Mouse (Mus musculus) small intestine, adult 2 months (tissue): ENCODE results near the gene Nup107.

Experiments
- CTCF ChIP-seq: fragments of 200-500 bp; IDR thresholded peaks from 2 replicates; pipeline ENCODE4 v1.5.1; 2012; ENCODE audit warnings: low read depth, mild to moderate bottlenecking, control low read depth, inconsistent platforms, low read length, moderate library complexity, mixed read lengths; ENCODE audit not compliant: insufficient replicate concordance, insufficient read length; ENCODE audit errors: extremely low read depth
- POLR2A ChIP-seq: fragments of 200-500 bp; IDR thresholded peaks from 2 replicates; pipeline ENCODE4 v1.6.1; 2012; ENCODE audit warnings: low read depth, mild to moderate bottlenecking, control low read depth, inconsistent platforms, low read length, moderate library complexity

GRCm38 (mm10) chr10:117763588-117764190 lies 28.8 kb downstream of the Nup107 start:
- TF ChIP-seq POLR2A (no peak), CTCF (no peak)
